In genomic region chr6:38918728-38919127, GRCm38 (mm10) we compare ENCODE assay signal across 14 mouse cellular contexts. TPM values are rescaled to one million over a fixed set of nuclear protein-coding genes. Genes with fewer than 3 reads are reported as not detected.
A peak's percentile ranks its signal among the peaks of the same experiment; 100 is the strongest.
DNase-seq lines count a peak whose midpoint lies in the region; ATAC-seq and TF ChIP-seq lines count a peak whose summit lies in the region.
"Had no signal": no experiment of that assay in that cellular context is flagged by ENCODE, and none has a peak within 500 bp of the region (broad histone marks: within the 10 kb centered on the region; RNA-seq: fewer than 3 reads in every experiment).

No protein-coding gene starts in this region.

- H3K4me2 ChIP-seq in liver, embryonic 12.5 days = peak overlapping the region; percentile 64
- H3K4me2 ChIP-seq: embryonic facial prominence, embryonic 13.5 days; forebrain, embryonic 15.5 days had no signal

- DNase-seq in liver, adult 2 months (ENCODE audit: extremely low read depth, low read depth, low spot score) = peak; percentile 20
- no peak for DNase-seq in liver
- no peak for DNase-seq in cerebellum, adult 11 months
- DNase-seq in thymus, adult 18-20 months = no peak
- DNase-seq: cerebellum, postnatal 25 days; gastrocnemius, postnatal 36 days; thymus, adult 2 months had no signal

- H3K27ac ChIP-seq in liver, adult 2 months (replicated peaks; ENCODE audit: insufficient read depth, low read depth, low read length) = no peak overlapping the region
- H3K27ac ChIP-seq in liver, embryonic 12.5 days = peak overlapping the region; percentile 100
- H3K27ac ChIP-seq in small intestine, adult 2 months (ENCODE audit: insufficient read depth, low read depth, low read length) = no peak overlapping the region
- H3K27ac ChIP-seq: embryonic facial prominence, embryonic 13.5 days; forebrain, embryonic 15.5 days; left cerebral cortex, adult 2 months had no signal

- 53% methylated on average over 4 of the region's 4 CpGs for WGBS in liver, adult 2 months
- WGBS in liver, embryonic 12.5 days (ENCODE audit: insufficient replicate concordance) = 73% methylated on average over 4 of the region's 4 CpGs
- 63% methylated on average over 4 of the region's 4 CpGs for WGBS in small intestine, adult 2 months

- H3K9ac ChIP-seq in liver, adult 2 months (ENCODE audit: low read depth, low read length) = no peak overlapping the region
- peak overlapping the region; percentile 62 for H3K9ac ChIP-seq in liver, embryonic 12.5 days
- H3K9ac ChIP-seq: embryonic facial prominence, embryonic 13.5 days; forebrain, embryonic 15.5 days had no signal

- no peak for TF ChIP-seq CTCF in liver, adult 2 months (IDR thresholded peaks at IDR 0.05; ENCODE audit: low read depth, low read length)
- TF ChIP-seq CTCF in small intestine, adult 2 months (IDR thresholded peaks at IDR 0.05; ENCODE audit: extremely low read depth, insufficient read length, insufficient replicate concordance, low read depth, low read length) = no peak

- H3K4me3 ChIP-seq in erythroblast, embryonic 14.5 days (replicated peaks) = peak overlapping the region; percentile 37
- no peak overlapping the region for H3K4me3 ChIP-seq in liver, adult 2 months (ENCODE audit: insufficient read depth, low read depth, low read length)
- 0 out of 2 replicates have a peak overlapping the region, but pooled peaks have one; percentile 6 for H3K4me3 ChIP-seq in liver, embryonic 12.5 days
- peak overlapping the region; percentile 39 for H3K4me3 ChIP-seq in small intestine, adult 2 months (ENCODE audit: low read depth, low read length)
- H3K4me3 ChIP-seq: embryonic facial prominence, embryonic 13.5 days; forebrain, embryonic 15.5 days; left cerebral cortex, adult 2 months had no signal

- no peak for TF ChIP-seq POLR2A in liver, adult 2 months (IDR thresholded peaks at IDR 0.05; ENCODE audit: extremely low read depth, insufficient read depth, low read length)
- no peak for TF ChIP-seq POLR2A in small intestine, adult 2 months (IDR thresholded peaks at IDR 0.05; ENCODE audit: low read depth, low read length)

- peaks cover 100% of the 10 kb centered on the region for H3K4me1 ChIP-seq in erythroblast, embryonic 14.5 days (ENCODE audit: control insufficient read depth)
- peaks cover 9% of the 10 kb centered on the region; the same call in 1 of the 2 replicates for H3K4me1 ChIP-seq in liver, adult 2 months (ENCODE audit: control insufficient read depth, insufficient read depth, low read length)
- H3K4me1 ChIP-seq in liver, embryonic 12.5 days = peaks cover 100% of the 10 kb centered on the region
- H3K4me1 ChIP-seq in small intestine, adult 2 months (ENCODE audit: control insufficient read depth, insufficient read depth, insufficient read length, low read length) = peaks cover 14% of the 10 kb centered on the region; the same call in 1 of the 2 replicates

- no peak for ATAC-seq in erythroblast, adult 5-6 weeks (replicated peaks; ENCODE audit: low FRiP score, poor library complexity, severe bottlenecking)
- no peak for ATAC-seq in liver, embryonic 12.5 days
- ATAC-seq: forebrain, embryonic 15.5 days had no signal

- H3K79me2 ChIP-seq in liver, adult 2 months (ENCODE audit: control insufficient read depth, insufficient read depth, low read length) = no peaks in the 10 kb centered on the region

- H3K27me3 ChIP-seq in erythroblast, embryonic 14.5 days (ENCODE audit: control insufficient read depth) = no peaks in the 10 kb centered on the region
- H3K27me3 ChIP-seq in liver, adult 2 months (ENCODE audit: control insufficient read depth, insufficient read depth, low read length) = no peaks in the 10 kb centered on the region
- H3K27me3 ChIP-seq in liver, embryonic 12.5 days (replicated peaks) = no peaks in the 10 kb centered on the region
- no peaks in the 10 kb centered on the region for H3K27me3 ChIP-seq in small intestine, adult 2 months (ENCODE audit: control insufficient read depth, insufficient read depth, low read length)
- H3K27me3 ChIP-seq: embryonic facial prominence, embryonic 13.5 days; forebrain, embryonic 15.5 days had no signal

- peaks cover 56% of the 10 kb centered on the region for H3K36me3 ChIP-seq in erythroblast, embryonic 14.5 days (ENCODE audit: control insufficient read depth)
- H3K36me3 ChIP-seq in liver, adult 2 months (ENCODE audit: control insufficient read depth, insufficient read depth, low read length) = no peaks in the 10 kb centered on the region
- H3K36me3 ChIP-seq in liver, embryonic 12.5 days = no peaks in the 10 kb centered on the region
- no peaks in the 10 kb centered on the region for H3K36me3 ChIP-seq in small intestine, adult 2 months (ENCODE audit: control insufficient read depth, insufficient read depth, low read length)
- H3K36me3 ChIP-seq: embryonic facial prominence, embryonic 13.5 days; forebrain, embryonic 15.5 days had no signal

- no peaks in the 10 kb centered on the region for H3K9me3 ChIP-seq in erythroblast, embryonic 14.5 days (ENCODE audit: control insufficient read depth, low read length)
- H3K9me3 ChIP-seq in liver, embryonic 12.5 days (replicated peaks) = no peaks in the 10 kb centered on the region
- H3K9me3 ChIP-seq: embryonic facial prominence, embryonic 13.5 days; forebrain, embryonic 15.5 days had no signal

RNA-seq across cellular contexts. Expression of gene Hipk2, which starts 42.8 kb away (rescaled TPM):
- 16.6 and 18.6 TPM in 2 replicates for polyA plus RNA-seq in erythroblast, embryonic 14.5 days (2012)
- total RNA-seq in erythroblast, adult 5-6 weeks (2015; ENCODE audit: low replicate concordance) = 127 and 168 TPM in 2 replicates
- 72.9 and 90.6 TPM in 2 replicates for total RNA-seq in erythroblast, adult 5-6 weeks (2017; ENCODE audit: low replicate concordance)
- total RNA-seq in liver, adult 2 months (2014; rRNA removed) = 8.5 and 10.4 TPM in 2 replicates
- 22.2 and 23.5 TPM in 2 replicates for polyA plus RNA-seq in liver, adult 2 months (2012; rRNA removed)
- 26.8 and 28.9 TPM in 2 replicates for polyA plus RNA-seq in liver, embryonic 12.5 days (2016; fragmentation: Nextera tagmentation; extraction: Ambion mirVana)
- polyA plus RNA-seq in small intestine, adult 2 months (2012; rRNA removed) = 28.7 and 74.7 TPM in 2 replicates

RNA-seq across cellular contexts. Expression of gene Tbxas1, which starts 43.5 kb away (rescaled TPM):
- polyA plus RNA-seq in erythroblast, embryonic 14.5 days (2012) = 0.18 and 0.19 TPM in 2 replicates
- 55.9 and 63.7 TPM in 2 replicates for total RNA-seq in erythroblast, adult 5-6 weeks (2015; ENCODE audit: low replicate concordance)
- 83.5 and 85.7 TPM in 2 replicates for total RNA-seq in erythroblast, adult 5-6 weeks (2017; ENCODE audit: low replicate concordance)
- 3.5 and 4.9 TPM in 2 replicates for total RNA-seq in liver, adult 2 months (2014; rRNA removed)
- 0.61 and 1.1 TPM in 2 replicates for polyA plus RNA-seq in liver, adult 2 months (2012; rRNA removed)
- 11.3 and 12.9 TPM in 2 replicates for polyA plus RNA-seq in liver, embryonic 12.5 days (2016; fragmentation: Nextera tagmentation; extraction: Ambion mirVana)
- polyA plus RNA-seq in small intestine, adult 2 months (2012; rRNA removed) = 1.7 and 1.8 TPM in 2 replicates
